Comparison of ENCODE assay signal across 9 mouse cellular contexts in genomic region chr8:120327131-120327554, GRCm38 (mm10).
A peak's percentile ranks its signal among the peaks of the same experiment; 100 is the strongest.
DNase-seq lines count a peak whose midpoint lies in the region; ATAC-seq and TF ChIP-seq lines count a peak whose summit lies in the region.
"Had no signal": no experiment of that assay in that cellular context is flagged by ENCODE, and none has a peak within 500 bp of the region (broad histone marks: within the 10 kb centered on the region; RNA-seq: fewer than 3 reads in every experiment).

No protein-coding gene starts in this region.

- no peaks in the 10 kb centered on the region for H3K36me3 ChIP-seq in lung, embryonic 14.5 days (ENCODE audit: insufficient read depth)

- peak; percentile 52 for TF ChIP-seq CTCF in lung, embryonic 14.5 days (IDR thresholded peaks at IDR 0.05; ENCODE audit: low read depth)

- H3K4me3 ChIP-seq in lung, embryonic 14.5 days (ENCODE audit: low read depth, low read length), result no peak overlapping the region

- 66% methylated on average over 3 of the region's 3 CpGs for WGBS in lung, embryonic 14.5 days

- no peaks in the 10 kb centered on the region for H3K9me3 ChIP-seq in lung, embryonic 14.5 days (ENCODE audit: low read depth, low read length)
- H3K9me3 ChIP-seq: megakaryocyte, embryonic 14.5 days had no signal

- H3K4me2 ChIP-seq in lung, embryonic 14.5 days, result no peak overlapping the region

- no peak for ATAC-seq in lung, embryonic 14.5 days (ENCODE audit: insufficient read depth)
- 0 out of 2 replicates have a peak, but pooled peaks have one; percentile 16 for ATAC-seq in megakaryocyte-erythroid progenitor cell, adult 5-6 weeks (replicated peaks; ENCODE audit: low FRiP score, low TSS enrichment, poor library complexity, severe bottlenecking)
- no peak for ATAC-seq in activated CD4-positive, CD25-positive, alpha-beta regulatory T cell, adult 4 months

- H3K9ac ChIP-seq in lung, embryonic 14.5 days, result no peak overlapping the region

- DNase-seq in adrenal gland, adult (ENCODE audit: inconsistent age in 2 of 2, low spot score in 1 of 2), result peak; percentile 70 to 86
- no peak for DNase-seq in adrenal gland, postnatal 4 days (ENCODE audit: low spot score in 2 of 2)
- no peak for DNase-seq in lung, embryonic 14.5 days
- no peak for DNase-seq in lung, postnatal 25 days (ENCODE audit: low spot score)
- peak; percentile 69 for DNase-seq in embryo, embryonic 10.5 days (ENCODE audit: low spot score)
- DNase-seq in gastrocnemius, adult 8-10 months (ENCODE audit: low spot score in 2 of 2), result no peak

- peaks cover 17% of the 10 kb centered on the region for H3K4me1 ChIP-seq in lung, embryonic 14.5 days (ENCODE audit: insufficient read depth)

- H3K27me3 ChIP-seq in lung, embryonic 14.5 days (ENCODE audit: insufficient read depth, low read length), result no peaks in the 10 kb centered on the region
- H3K27me3 ChIP-seq: megakaryocyte, embryonic 14.5 days had no signal

- no peak overlapping the region for H3K27ac ChIP-seq in lung, embryonic 14.5 days (ENCODE audit: low read depth)

Comparison
In these comparisons a context has a peak if more than half of its experiments do, and no peak if none do; other contexts are left out.
1. DNase-seq: peak in adrenal gland, adult (2 of 2) and embryo, embryonic 10.5 days (single experiment); none in adrenal gland, postnatal 4 days (0 of 2), lung, embryonic 14.5 days (single experiment), lung, postnatal 25 days (single experiment) and gastrocnemius, adult 8-10 months (0 of 2).